Mouse (Mus musculus) forebrain, embryonic 13.5 days (tissue): ENCODE data around the gene Cdk17. TPM values are rescaled to one million over a fixed set of nuclear protein-coding genes. Genes with fewer than 3 reads are reported as not detected.

Experiments used
- ATAC-seq: fragments of 200-750 bp; cut with Nextera tagmentation; 2 replicates; pipeline ENCODE4 v1.8.0; 2017
- H3K27ac ChIP-seq: fragments of 300-500 bp; sonication (generic); 2 replicates; pipeline ENCODE4 v1.5.1; 2015; ENCODE audit warnings: inconsistent platforms, mild to moderate bottlenecking, moderate library complexity
- H3K27me3 ChIP-seq: fragments of 300-500 bp; sonication (generic); 2 replicates; pipeline ENCODE4 v1.6.1; 2015; ENCODE audit warnings: mild to moderate bottlenecking, inconsistent platforms
- H3K36me3 ChIP-seq: fragments of 300-500 bp; sonication (generic); 2 replicates; pipeline ENCODE4 v1.6.1; 2015; ENCODE audit warnings: mild to moderate bottlenecking, inconsistent platforms; ENCODE audit not compliant: poor library complexity, severe bottlenecking
- H3K4me1 ChIP-seq: fragments of 300-500 bp; sonication (generic); 2 replicates; pipeline ENCODE4 v1.6.1; 2015; ENCODE audit warnings: inconsistent platforms
- H3K4me2 ChIP-seq: fragments of 300-500 bp; sonication (generic); 2 replicates; pipeline ENCODE4 v1.6.1; 2015; ENCODE audit warnings: inconsistent platforms, mild to moderate bottlenecking, moderate library complexity
- H3K4me3 ChIP-seq: fragments of 300-500 bp; sonication (generic); 2 replicates; pipeline ENCODE4 v1.5.1; 2015; ENCODE audit warnings: mild to moderate bottlenecking, inconsistent platforms
- H3K9ac ChIP-seq: fragments of 300-500 bp; sonication (generic); 2 replicates; pipeline ENCODE4 v1.6.1; 2015; ENCODE audit warnings: mild to moderate bottlenecking, inconsistent platforms
- H3K9me3 ChIP-seq: fragments of 300-500 bp; sonication (generic); replicated peaks from 2 replicates; pipeline ENCODE4 v1.6.1; 2016; ENCODE audit warnings: inconsistent platforms
- WGBS: fragments of 180-500 bp; shearing (Covaris S2); methylation state at CpG from one replicate; pipeline ENCODE4 v1.1.7; 2015; 5-methylcytosine and 5-hydroxymethylcytosine counted together
- polyA plus RNA-seq: library from polyadenylated mRNA; unstranded; fragments of >200 nt; fragmentation: Nextera tagmentation; extraction: Ambion mirVana; gene quantifications from 2 replicates; pipeline ENCODE4 v1.2.1, GENCODE M21; 2015

Gene Cdk17
- polyA plus RNA-seq, 1 experiment from 2014 or later, result 39.3 TPM

- ATAC-seq, result no peak
- Histone ChIP-seq H3K36me3 (no peaks in the 10 kb centered on the region), H3K27me3 (peaks cover 32% of the 10 kb centered on the region), H3K9ac (no peak overlapping the region), H3K9me3 (no peaks in the 10 kb centered on the region; the same call in 1 of the 2 replicates), H3K27ac (no peak overlapping the region), H3K4me2 (no peak overlapping the region), H3K4me1 (peaks cover 41% of the 10 kb centered on the region), H3K4me3 (no peak overlapping the region)
- 85% methylated on average over 5 of the region's 5 CpGs for WGBS
Measured at GRCm38 (mm10) chr10:93285489-93285888, 124.8 kb downstream of the Cdk17 start.

GRCm38 (mm10) chr10:93287551-93288145 lies 127.0 kb downstream of the Cdk17 start:
- ATAC-seq, result no peak
- Histone ChIP-seq H3K9ac (no peak overlapping the region), H3K4me3 (no peak overlapping the region), H3K9me3 (no peaks in the 10 kb centered on the region; the same call in 1 of the 2 replicates), H3K27me3 (peaks cover 29% of the 10 kb centered on the region), H3K4me1 (peaks cover 29% of the 10 kb centered on the region), H3K4me2 (no peak overlapping the region), H3K27ac (no peak overlapping the region), H3K36me3 (no peaks in the 10 kb centered on the region)
- WGBS, result 91% methylated on average over 8 of the region's 8 CpGs

GRCm38 (mm10) chr10:93288336-93288735 lies 127.7 kb downstream of the Cdk17 start:
- Histone ChIP-seq H3K9me3 (no peaks in the 10 kb centered on the region; the same call in 1 of the 2 replicates), H3K27ac (no peak overlapping the region), H3K36me3 (no peaks in the 10 kb centered on the region), H3K27me3 (peaks cover 29% of the 10 kb centered on the region), H3K4me3 (no peak overlapping the region), H3K4me1 (peaks cover 22% of the 10 kb centered on the region), H3K4me2 (no peak overlapping the region), H3K9ac (no peak overlapping the region)
- WGBS, result 71% methylated on average over 4 of the region's 4 CpGs
- no peak; the same call in 1 of the 2 replicates for ATAC-seq

GRCm38 (mm10) chr10:93289404-93289803 lies 128.7 kb downstream of the Cdk17 start:
- Histone ChIP-seq H3K4me2 (no peak overlapping the region), H3K36me3 (no peaks in the 10 kb centered on the region), H3K9me3 (no peaks in the 10 kb centered on the region; the same call in 1 of the 2 replicates), H3K27me3 (peaks cover 29% of the 10 kb centered on the region), H3K4me3 (no peak overlapping the region), H3K4me1 (peaks cover 28% of the 10 kb centered on the region), H3K9ac (no peak overlapping the region), H3K27ac (no peak overlapping the region)
- 58% methylated on average over 6 of the region's 6 CpGs for WGBS
- ATAC-seq, result peak; percentile 33; the same call in 1 of the 2 replicates

GRCm38 (mm10) chr10:93291352-93291751 lies 130.7 kb downstream of the Cdk17 start:
- no peak overlapping the region for H3K9ac ChIP-seq
- no peaks in the 10 kb centered on the region; the same call in 1 of the 2 replicates for H3K9me3 ChIP-seq
- H3K4me2 ChIP-seq, result no peak overlapping the region
- H3K4me3 ChIP-seq, result no peak overlapping the region
- no peaks in the 10 kb centered on the region for H3K36me3 ChIP-seq
- 32% methylated on average over 7 of the region's 7 CpGs for WGBS
- H3K4me1 ChIP-seq, result peaks cover 32% of the 10 kb centered on the region
- no peak overlapping the region for H3K27ac ChIP-seq
- peak; percentile 22; the same call in 1 of the 2 replicates for ATAC-seq
- H3K27me3 ChIP-seq, result peaks cover 12% of the 10 kb centered on the region; the same call in 1 of the 2 replicates

GRCm38 (mm10) chr10:93291843-93292242 lies 131.2 kb downstream of the Cdk17 start:
- ATAC-seq, result peak; percentile 33; the same call in 1 of the 2 replicates

GRCm38 (mm10) chr10:93293621-93294020 lies 132.9 kb downstream of the Cdk17 start:
- ATAC-seq, result no peak
- H3K4me1 ChIP-seq, result peaks cover 33% of the 10 kb centered on the region
- no peaks in the 10 kb centered on the region for H3K9me3 ChIP-seq
- no peak overlapping the region for H3K9ac ChIP-seq
- no peaks in the 10 kb centered on the region for H3K36me3 ChIP-seq
- no peaks in the 10 kb centered on the region for H3K27me3 ChIP-seq
- 91% methylated on average over 7 of the region's 7 CpGs for WGBS
- no peak overlapping the region for H3K4me2 ChIP-seq
- H3K27ac ChIP-seq, result no peak overlapping the region
- H3K4me3 ChIP-seq, result no peak overlapping the region

More at GRCm38 (mm10) chr10:93291843-93292242, 131.2 kb downstream of the Cdk17 start:
- Histone ChIP-seq H3K4me1 (peaks cover 32% of the 10 kb centered on the region), H3K4me2 (no peak overlapping the region), H3K9me3 (no peaks in the 10 kb centered on the region; the same call in 1 of the 2 replicates), H3K27me3 (peaks cover 7% of the 10 kb centered on the region; the same call in 1 of the 2 replicates), H3K9ac (no peak overlapping the region), H3K36me3 (no peaks in the 10 kb centered on the region), H3K27ac (no peak overlapping the region), H3K4me3 (no peak overlapping the region)
- 3% methylated on average over 6 of the region's 6 CpGs for WGBS

GRCm38 (mm10) chr10:93294547-93295219 lies 134.0 kb downstream of the Cdk17 start:
- no peak for ATAC-seq
- Histone ChIP-seq H3K9me3 (no peaks in the 10 kb centered on the region), H3K9ac (no peak overlapping the region), H3K4me3 (no peak overlapping the region), H3K4me1 (peaks cover 25% of the 10 kb centered on the region; the same call in 1 of the 2 replicates), H3K27me3 (no peaks in the 10 kb centered on the region), H3K36me3 (no peaks in the 10 kb centered on the region), H3K4me2 (no peak overlapping the region), H3K27ac (no peak overlapping the region)
- WGBS, result 77% methylated on average over 20 of the region's 20 CpGs

GRCm38 (mm10) chr10:93297774-93298173 lies 137.1 kb downstream of the Cdk17 start:
- H3K4me2 ChIP-seq, result no peak overlapping the region
- H3K4me1 ChIP-seq, result peaks cover 18% of the 10 kb centered on the region; the same call in 1 of the 2 replicates
- no peaks in the 10 kb centered on the region for H3K27me3 ChIP-seq
- 39% methylated on average over 5 of the region's 5 CpGs for WGBS
- H3K36me3 ChIP-seq, result no peaks in the 10 kb centered on the region
- H3K4me3 ChIP-seq, result no peak overlapping the region
- no peak overlapping the region for H3K9ac ChIP-seq
- no peak for ATAC-seq
- no peaks in the 10 kb centered on the region for H3K9me3 ChIP-seq
- H3K27ac ChIP-seq, result no peak overlapping the region

GRCm38 (mm10) chr10:93298208-93298607 lies 137.5 kb downstream of the Cdk17 start:
- 67% methylated on average over 7 of the region's 7 CpGs for WGBS
- ATAC-seq, result no peak
- Histone ChIP-seq H3K4me2 (no peak overlapping the region), H3K9ac (no peak overlapping the region), H3K4me1 (peaks cover 18% of the 10 kb centered on the region; the same call in 1 of the 2 replicates), H3K27me3 (no peaks in the 10 kb centered on the region), H3K4me3 (no peak overlapping the region), H3K36me3 (no peaks in the 10 kb centered on the region), H3K9me3 (no peaks in the 10 kb centered on the region), H3K27ac (no peak overlapping the region)

GRCm38 (mm10) chr10:93301831-93302230 lies 141.2 kb downstream of the Cdk17 start:
- Histone ChIP-seq H3K4me2 (no peak overlapping the region), H3K9me3 (no peaks in the 10 kb centered on the region), H3K36me3 (no peaks in the 10 kb centered on the region), H3K27me3 (no peaks in the 10 kb centered on the region), H3K4me3 (no peak overlapping the region), H3K9ac (no peak overlapping the region), H3K27ac (no peak overlapping the region), H3K4me1 (peaks cover 7% of the 10 kb centered on the region; the same call in 1 of the 2 replicates)
- ATAC-seq, result no peak
- WGBS, result 78% methylated on average over 8 of the region's 8 CpGs

GRCm38 (mm10) chr10:93303231-93303630 lies 142.6 kb downstream of the Cdk17 start:
- WGBS, result 78% methylated on average over 4 of the region's 4 CpGs
- no peaks in the 10 kb centered on the region for H3K9me3 ChIP-seq
- H3K27me3 ChIP-seq, result no peaks in the 10 kb centered on the region
- ATAC-seq, result no peak
- H3K27ac ChIP-seq, result no peak overlapping the region
- H3K9ac ChIP-seq, result no peak overlapping the region
- no peaks in the 10 kb centered on the region for H3K36me3 ChIP-seq
- H3K4me3 ChIP-seq, result no peak overlapping the region
- H3K4me1 ChIP-seq, result peaks cover 1% of the 10 kb centered on the region; the same call in 1 of the 2 replicates
- no peak overlapping the region for H3K4me2 ChIP-seq
